Mouse (Mus musculus): ENCODE measurements around the gene Sbk1. TPM values are rescaled to one million over a fixed set of nuclear protein-coding genes. Genes with fewer than 3 reads are reported as not detected.

The Sbk1 gene
- polyA plus RNA-seq (2017; shearing (Covaris generic)), result 2.6 TPM

GRCm38 (mm10) chr7:126271712-126272683 is at the start of gene Sbk1:
TSS of gene Sbk1 (plus strand) at chr7:126272619.

Other genes starting within 250 kb of the Sbk1 start
- gene Gsg1l, start 190.2 kb upstream of the Sbk1 start, polyA plus RNA-seq (2017; shearing (Covaris generic)), result not detected
- gene Xpo6, start 72.1 kb upstream of the Sbk1 start, polyA plus RNA-seq (2017; shearing (Covaris generic)), result 65.7 TPM
- 813 TPM for gene Lat, start 97.0 kb downstream of the Sbk1 start, polyA plus RNA-seq (2017; shearing (Covaris generic))
- gene Spns1, start 104.8 kb downstream of the Sbk1 start, polyA plus RNA-seq (2017; shearing (Covaris generic)), result 79.7 TPM
- gene Nfatc2ip, start 124.1 kb downstream of the Sbk1 start, polyA plus RNA-seq (2017; shearing (Covaris generic)), result 4.1 TPM
- gene Cd19, start 142.3 kb downstream of the Sbk1 start, polyA plus RNA-seq (2017; shearing (Covaris generic)), result 1.3 TPM
- 53.7 TPM for gene Rabep2, start 156.1 kb downstream of the Sbk1 start, polyA plus RNA-seq (2017; shearing (Covaris generic))
- gene Atp2a1, start 190.5 kb downstream of the Sbk1 start, polyA plus RNA-seq (2017; shearing (Covaris generic)), result 0.57 TPM
- gene Sh2b1, start 202.8 kb downstream of the Sbk1 start, polyA plus RNA-seq (2017; shearing (Covaris generic)), result 35.5 TPM
- gene Tufm, start 214.7 kb downstream of the Sbk1 start, polyA plus RNA-seq (2017; shearing (Covaris generic)), result 132 TPM
- 32.9 TPM for gene Atxn2l, start 230.8 kb downstream of the Sbk1 start, polyA plus RNA-seq (2017; shearing (Covaris generic))

Data from activated CD4-positive, CD25-positive, alpha-beta regulatory T cell, adult 9 weeks (primary cell).